Mouse (Mus musculus) embryo, embryonic 9.5 days (tissue): Measurements from ENCODE around the gene Macrod2.
A peak's percentile ranks its signal among the peaks of the same experiment; 100 is the strongest.
"Not testable (repeated sequence)": the region's sequence is repeated elsewhere in the genome, so short reads cannot be mapped to it uniquely, and the experiment has no call there.

ENCODE experiments used
- DNase-seq: peaks from one replicate; pipeline ENCODE4 v3.0.0-alpha.2; 2017; ENCODE audit errors: extremely low spot score

Gene Macrod2

GRCm38 (mm10) chr2:140698585-140698984, 303.5 kb downstream of the Macrod2 start:
- DNase-seq: no peak

DNA sequence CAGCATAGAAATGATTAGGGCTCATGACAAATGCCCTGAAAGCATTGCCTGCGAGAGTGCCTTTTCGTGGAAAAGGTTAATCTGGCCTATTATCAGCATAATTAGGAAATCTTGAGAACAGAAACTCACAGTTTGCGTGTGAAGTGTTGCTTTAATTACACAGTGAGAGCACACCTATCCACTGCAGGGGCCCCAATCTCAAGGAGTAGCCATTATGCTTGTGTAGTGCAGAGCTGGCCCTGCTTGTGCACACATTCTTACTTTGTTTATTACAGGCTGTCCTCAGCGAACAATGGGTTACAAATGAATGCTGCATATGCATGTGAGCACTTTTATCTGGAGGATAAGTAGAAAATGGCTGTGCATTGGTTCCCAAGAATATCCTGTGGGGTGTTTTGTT, 308.3 kb downstream of the Macrod2 start:
- DNase-seq: no peak

DNA sequence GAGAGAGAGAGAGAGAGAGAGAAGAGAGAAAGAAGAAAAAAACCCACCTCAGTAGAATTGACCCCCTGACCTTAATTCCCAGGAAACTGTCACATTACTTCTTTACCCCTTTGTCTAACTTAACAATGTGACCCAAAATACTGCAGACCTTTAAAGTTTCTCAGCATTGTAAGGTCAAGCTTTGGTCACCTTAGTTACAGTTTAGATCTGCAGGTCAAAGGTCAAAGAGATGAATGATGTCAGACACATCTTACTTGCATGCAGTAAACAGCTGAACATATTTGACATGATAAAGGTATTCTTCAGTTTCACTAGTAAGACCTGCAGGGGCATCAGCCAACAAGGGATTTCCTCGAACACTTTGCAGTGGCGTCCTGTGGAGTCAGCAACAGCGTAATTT, 309.0 kb downstream of the Macrod2 start:
- peak; percentile 72 for DNase-seq

DNA sequence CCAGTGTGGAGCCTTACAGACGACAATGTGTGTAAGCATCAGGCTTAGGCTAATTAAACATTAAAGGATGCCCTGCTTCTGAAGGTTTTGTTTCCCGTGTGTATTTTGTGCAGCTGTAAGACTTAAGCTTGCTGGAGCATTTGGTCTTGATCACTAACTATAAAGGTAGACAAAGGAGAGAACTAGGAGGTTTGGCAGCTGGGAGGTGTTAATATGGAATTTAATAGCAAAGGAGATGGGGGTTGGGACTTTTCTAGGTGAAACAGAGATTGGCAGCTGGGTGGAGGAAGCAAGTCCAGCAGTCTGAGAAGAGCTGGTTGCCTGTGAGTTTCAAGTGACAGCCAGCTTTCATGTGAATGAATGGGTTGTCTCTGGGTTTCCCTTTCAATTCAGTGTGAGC, 310.2 kb downstream of the Macrod2 start:
- DNase-seq: peak; percentile 67

DNA sequence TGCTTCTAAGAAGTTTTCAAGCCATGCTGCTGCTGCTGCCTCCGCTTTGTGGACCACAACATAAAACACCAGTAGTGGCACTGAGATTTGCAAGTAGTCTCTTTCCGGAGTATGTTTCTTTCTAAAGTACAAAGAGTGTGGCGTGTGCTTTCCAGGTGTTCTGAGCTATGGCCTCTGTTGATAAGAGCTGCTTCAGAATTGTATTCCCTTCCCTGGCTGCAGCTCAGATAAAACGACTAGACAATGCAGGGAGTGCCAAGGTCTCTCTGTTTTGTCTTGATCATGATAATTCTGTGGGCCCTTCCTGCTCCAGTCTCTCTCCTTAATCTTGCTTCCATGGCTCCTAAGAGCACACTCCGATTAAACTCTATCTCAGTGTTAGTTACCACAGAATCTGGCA, 312.4 kb downstream of the Macrod2 start:
- DNase-seq: no peak

DNA sequence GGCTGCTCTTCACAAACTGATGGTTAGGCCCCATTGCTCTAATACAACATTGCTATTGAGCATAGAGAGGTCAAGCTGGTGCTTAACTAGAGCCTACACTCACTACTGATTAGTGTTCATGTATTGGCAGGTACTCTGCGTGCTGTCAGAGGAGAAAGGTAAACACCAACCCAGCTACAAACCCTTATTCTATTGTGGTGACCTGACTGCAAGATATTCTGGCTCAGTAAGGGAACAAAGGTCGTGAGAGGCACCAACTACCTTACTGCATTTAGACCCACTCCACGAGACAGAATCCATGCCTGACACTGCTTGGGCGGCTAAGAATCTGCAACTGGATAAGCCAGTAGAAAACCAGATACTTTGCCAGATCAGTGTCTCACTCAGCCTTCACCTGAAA, 320.7 kb downstream of the Macrod2 start:
- DNase-seq: no peak

DNA sequence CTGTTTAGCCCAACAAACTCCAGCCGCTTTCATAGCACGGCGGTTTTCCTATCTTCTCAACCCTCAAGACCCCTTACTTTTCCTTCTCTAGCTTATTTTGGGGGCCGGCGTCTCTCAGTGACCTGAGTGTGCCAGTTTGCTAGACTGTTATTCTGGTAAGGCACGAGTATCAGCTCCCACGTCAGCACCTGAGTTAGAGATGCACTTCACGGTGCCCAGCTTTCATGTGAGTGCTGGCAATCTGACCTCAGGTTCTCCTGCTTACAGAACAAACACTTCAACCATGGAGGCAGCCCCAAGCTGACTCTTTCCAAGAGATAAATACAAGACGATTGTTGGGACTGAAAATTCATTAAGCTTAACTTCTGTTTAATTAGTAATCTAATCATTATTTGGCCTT, 322.3 kb downstream of the Macrod2 start:
- no peak for DNase-seq

- DNase-seq: no peak
Measured at GRCm38 (mm10) chr2:140732616-140733183, 337.6 kb downstream of the Macrod2 start.

DNA sequence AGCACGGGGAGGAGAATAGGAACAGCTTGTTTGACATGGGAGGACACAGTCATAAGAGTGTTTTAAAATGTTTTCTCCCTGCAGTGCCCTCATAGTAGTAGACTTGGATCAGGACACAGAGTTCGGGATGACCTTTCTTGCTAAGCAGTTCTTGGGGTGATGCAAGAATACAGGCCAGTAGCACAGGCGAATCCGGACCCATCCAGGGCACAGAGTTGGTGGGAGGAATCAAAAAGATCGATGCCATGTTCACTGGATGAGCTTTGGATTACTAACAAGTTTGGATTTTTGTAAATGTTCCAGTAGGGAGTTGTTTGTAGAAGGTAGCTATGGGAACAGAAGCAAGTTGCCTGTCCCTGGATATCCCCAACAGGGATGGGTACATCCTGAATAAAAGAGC, 345.4 kb downstream of the Macrod2 start:
- no peak for DNase-seq

DNA sequence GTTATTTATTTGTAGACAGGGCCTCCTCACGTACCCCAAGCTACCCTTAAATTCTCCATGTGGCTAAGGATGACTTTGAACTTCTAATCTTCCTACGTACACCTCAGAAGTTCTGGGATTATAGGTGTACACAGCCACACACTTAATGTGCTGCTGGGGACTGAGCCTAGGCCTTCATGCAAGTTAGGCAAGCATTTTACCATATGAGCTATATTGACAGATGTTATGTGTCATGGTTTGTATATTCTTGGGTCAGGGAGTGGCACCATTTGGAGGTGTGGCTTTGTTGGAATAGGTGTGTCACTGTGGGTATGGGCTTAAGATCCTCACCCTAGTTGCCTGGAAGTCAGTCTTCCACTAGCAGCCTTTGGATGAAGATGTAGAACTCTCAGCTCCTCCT, 347.8 kb downstream of the Macrod2 start:
- not testable (repeated sequence) for DNase-seq

- no peak for DNase-seq
Measured at GRCm38 (mm10) chr2:140758881-140759280, 363.8 kb downstream of the Macrod2 start.

GRCm38 (mm10) chr2:140759732-140760131, 364.6 kb downstream of the Macrod2 start:
- no peak for DNase-seq

- no peak for DNase-seq
Measured at GRCm38 (mm10) chr2:140760137-140760536, 365.0 kb downstream of the Macrod2 start.

- DNase-seq: no peak
Measured at GRCm38 (mm10) chr2:140763076-140763891, 368.2 kb downstream of the Macrod2 start.

DNA sequence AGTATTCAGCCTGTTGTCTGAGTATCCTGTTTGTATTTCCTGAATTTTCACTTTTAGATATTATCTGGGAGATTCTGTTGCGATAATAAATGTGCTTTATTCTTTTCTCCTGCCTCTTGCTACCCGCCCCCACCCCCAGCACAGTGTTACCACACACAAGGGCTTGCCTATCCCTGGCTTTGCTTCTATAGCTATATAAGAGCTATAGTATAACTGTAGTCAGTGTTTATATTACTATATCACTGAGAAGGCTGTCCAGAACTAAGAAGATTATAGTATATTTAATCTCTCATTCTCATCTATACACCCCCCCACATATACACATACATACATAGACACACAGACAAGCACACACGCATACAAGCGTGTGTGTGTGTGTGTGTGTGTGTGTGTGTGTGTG, 374.4 kb downstream of the Macrod2 start:
- no peak for DNase-seq

- no peak for DNase-seq
Measured at GRCm38 (mm10) chr2:140772825-140773224, 377.7 kb downstream of the Macrod2 start.

- no peak for DNase-seq
Measured at GRCm38 (mm10) chr2:140773456-140773855, 378.3 kb downstream of the Macrod2 start.

- no peak for DNase-seq
Measured at GRCm38 (mm10) chr2:140774808-140775370, 379.8 kb downstream of the Macrod2 start.

- DNase-seq: no peak
Measured at GRCm38 (mm10) chr2:140775448-140776101, 380.5 kb downstream of the Macrod2 start.

- DNase-seq: no peak
Measured at GRCm38 (mm10) chr2:140778212-140778611, 383.1 kb downstream of the Macrod2 start.

- no peak for DNase-seq
Measured at GRCm38 (mm10) chr2:140783041-140783440, 387.9 kb downstream of the Macrod2 start.

DNA sequence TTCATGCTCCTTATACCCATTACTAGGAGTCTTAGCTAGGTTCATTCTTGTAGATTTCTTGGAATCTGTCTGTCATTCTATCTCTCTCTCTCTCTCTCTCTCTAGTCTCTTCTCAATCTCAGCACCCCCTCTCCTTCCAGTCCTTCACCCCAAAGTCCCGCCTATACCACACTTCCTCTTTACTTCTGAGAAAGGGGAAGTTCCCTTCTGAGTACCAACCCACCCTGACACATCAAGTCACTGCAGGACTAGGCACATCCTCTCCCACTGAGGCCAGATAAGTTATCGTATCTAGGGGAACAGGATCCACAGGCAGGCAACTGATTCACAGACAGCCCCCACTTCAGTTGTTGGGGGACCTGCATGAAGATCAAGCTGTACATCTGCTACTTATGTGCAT, 389.5 kb downstream of the Macrod2 start:
- DNase-seq: no peak

- DNase-seq: no peak
Measured at GRCm38 (mm10) chr2:140790363-140790762, 395.3 kb downstream of the Macrod2 start.
